In genomic region chr11:81481198-81481597, GRCm38 (mm10) we compare ENCODE assay signal across 23 mouse cellular contexts.
DNase-seq lines count a peak whose midpoint lies in the region; ATAC-seq and TF ChIP-seq lines count a peak whose summit lies in the region.
"Had no signal": no experiment of that assay in that cellular context is flagged by ENCODE, and none has a peak within 500 bp of the region (broad histone marks: within the 10 kb centered on the region; RNA-seq: fewer than 3 reads in every experiment).

No protein-coding gene starts in this region.

- no peaks in the 10 kb centered on the region for H3K27me3 ChIP-seq in lung, postnatal 0 days (replicated peaks; ENCODE audit: insufficient read depth, low read length)
- no peaks in the 10 kb centered on the region for H3K27me3 ChIP-seq in thymus, adult 2 months (ENCODE audit: control insufficient read depth, insufficient read depth, low read length)
- H3K27me3 ChIP-seq: hindbrain, embryonic 12.5 days; intestine, embryonic 15.5 days had no signal

- H3K9me3 ChIP-seq in lung, postnatal 0 days (ENCODE audit: low read length), result no peaks in the 10 kb centered on the region
- H3K9me3 ChIP-seq: hindbrain, embryonic 12.5 days; intestine, embryonic 15.5 days had no signal

- no peak for TF ChIP-seq EP300 in lung, postnatal 0 days (IDR thresholded peaks at IDR 0.05)

- H3K27ac ChIP-seq in lung, postnatal 0 days (ENCODE audit: low read length), result no peak overlapping the region
- no peak overlapping the region for H3K27ac ChIP-seq in thymus, adult 2 months (ENCODE audit: control insufficient read depth, insufficient read depth, low read length)
- H3K27ac ChIP-seq: hindbrain, embryonic 12.5 days; hindbrain, postnatal 0 days; intestine, embryonic 15.5 days; kidney, postnatal 0 days had no signal

- H3K4me3 ChIP-seq in lung, postnatal 0 days (ENCODE audit: low read depth, low read length), result no peak overlapping the region
- H3K4me3 ChIP-seq in thymus, adult 2 months (ENCODE audit: control insufficient read depth, insufficient read depth, low read length), result no peak overlapping the region
- H3K4me3 ChIP-seq: erythroblast, embryonic 14.5 days; hindbrain, embryonic 12.5 days; intestine, embryonic 15.5 days had no signal

- no peak overlapping the region for H3K4me2 ChIP-seq in lung, postnatal 0 days (replicated peaks; ENCODE audit: low read depth, low read length)
- H3K4me2 ChIP-seq: heart, embryonic 11.5 days; hindbrain, embryonic 12.5 days; intestine, embryonic 15.5 days; midbrain, embryonic 11.5 days had no signal

- H3K4me1 ChIP-seq in lung, postnatal 0 days (ENCODE audit: insufficient read depth, low read depth, low read length), result no peaks in the 10 kb centered on the region
- H3K4me1 ChIP-seq in thymus, adult 2 months (replicated peaks; ENCODE audit: control insufficient read depth, insufficient read depth, low read length), result no peaks in the 10 kb centered on the region
- H3K4me1 ChIP-seq: hindbrain, embryonic 12.5 days; intestine, embryonic 15.5 days had no signal

- no peaks in the 10 kb centered on the region for H3K36me3 ChIP-seq in lung, postnatal 0 days (ENCODE audit: insufficient read depth, low read length)
- H3K36me3 ChIP-seq in thymus, adult 2 months (ENCODE audit: control insufficient read depth, insufficient read depth, low read length), result no peaks in the 10 kb centered on the region
- H3K36me3 ChIP-seq: hindbrain, embryonic 12.5 days; intestine, embryonic 15.5 days had no signal

- H3K9ac ChIP-seq in lung, postnatal 0 days (replicated peaks; ENCODE audit: low read depth), result no peak overlapping the region
- H3K9ac ChIP-seq: hindbrain, embryonic 12.5 days; intestine, embryonic 15.5 days had no signal

- no peak for TF ChIP-seq CTCF in lung, postnatal 0 days (IDR thresholded peaks at IDR 0.05)
- TF ChIP-seq CTCF in thymus, adult 2 months (IDR thresholded peaks at IDR 0.05; ENCODE audit: borderline replicate concordance, control insufficient read depth, extremely low read depth, insufficient read depth, low read length, poor library complexity), result no peak

- ATAC-seq in lung, postnatal 0 days, result no peak
- ATAC-seq: CD4-positive, CD25-positive, alpha-beta regulatory T cell, adult 4 months; hindbrain, postnatal 0 days; intestine, embryonic 15.5 days; midbrain, embryonic 16.5 days had no signal

- 25% methylated on average over 2 of the region's 3 CpGs for WGBS in lung, postnatal 0 days
- WGBS in thymus, adult 2 months, result 56% methylated on average over 3 of the region's 3 CpGs

- peak; percentile 2 for DNase-seq in adrenal gland, postnatal 25 days
- no peak for DNase-seq in adrenal gland, adult 2 months
- peak; percentile 12 for DNase-seq in kidney, postnatal 10 days
- no peak for DNase-seq in kidney, adult 9 months
- DNase-seq in lung, postnatal 0 days (ENCODE audit: low spot score), result peak; percentile 12
- DNase-seq in lung, postnatal 10 days, result no peak
- DNase-seq in thymus, adult 2 months, result no peak
- DNase-seq: cerebellum, adult 9-11 months; gastrocnemius, postnatal 14 days; heart, postnatal 36 days; kidney, adult 2 months; layer of hippocampus, postnatal 36 days; liver; lung, postnatal 36 days had no signal

- TF ChIP-seq POLR2A in thymus, adult 2 months (IDR thresholded peaks at IDR 0.05; ENCODE audit: control insufficient read depth, extremely low read depth, insufficient read depth, low read length, poor library complexity), result no peak

Comparison
In these comparisons a context has a peak if more than half of its experiments do, and no peak if none do; other contexts are left out.
1. DNase-seq: peak in adrenal gland, postnatal 25 days (single experiment), kidney, postnatal 10 days (single experiment) and lung, postnatal 0 days (single experiment); none in adrenal gland, adult 2 months (single experiment), kidney, adult 9 months (single experiment), lung, postnatal 10 days (single experiment) and thymus, adult 2 months (single experiment).